Mouse (Mus musculus): ENCODE results near the gene Ppp1r13l. TPM values are rescaled to one million over a fixed set of nuclear protein-coding genes. Genes with fewer than 3 reads are reported as not detected.

Ppp1r13l gene
- polyA plus RNA-seq, 1 experiment from 2014 or later, result 8.1 TPM

DNA sequence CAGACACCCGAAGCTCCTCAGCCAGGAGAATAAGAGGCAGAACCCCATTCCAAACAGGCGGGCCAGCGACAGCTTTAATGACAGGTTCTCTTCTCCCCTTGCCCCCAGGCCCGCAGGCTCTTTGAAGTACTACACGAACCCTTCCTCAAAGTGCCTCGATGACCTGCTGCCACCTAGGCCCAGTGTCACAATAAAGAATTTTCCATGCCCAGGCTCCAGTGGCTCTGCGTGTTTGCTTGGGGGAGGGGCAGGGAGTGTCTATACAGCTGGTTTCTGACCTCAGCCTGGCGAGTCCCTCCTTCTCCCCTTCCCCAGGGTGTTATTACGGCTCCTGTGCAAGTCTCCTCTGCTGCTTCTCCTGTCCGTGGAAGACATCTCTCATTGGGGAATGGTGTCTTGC is 3.2 kb upstream of the Ppp1r13l start:
- H3K36me3 ChIP-seq, result peaks cover 59% of the 10 kb centered on the region
- ATAC-seq (ENCODE audit: insufficient number of reproducible peaks, insufficient read depth, low FRiP score, low TSS enrichment), result no peak

DNA sequence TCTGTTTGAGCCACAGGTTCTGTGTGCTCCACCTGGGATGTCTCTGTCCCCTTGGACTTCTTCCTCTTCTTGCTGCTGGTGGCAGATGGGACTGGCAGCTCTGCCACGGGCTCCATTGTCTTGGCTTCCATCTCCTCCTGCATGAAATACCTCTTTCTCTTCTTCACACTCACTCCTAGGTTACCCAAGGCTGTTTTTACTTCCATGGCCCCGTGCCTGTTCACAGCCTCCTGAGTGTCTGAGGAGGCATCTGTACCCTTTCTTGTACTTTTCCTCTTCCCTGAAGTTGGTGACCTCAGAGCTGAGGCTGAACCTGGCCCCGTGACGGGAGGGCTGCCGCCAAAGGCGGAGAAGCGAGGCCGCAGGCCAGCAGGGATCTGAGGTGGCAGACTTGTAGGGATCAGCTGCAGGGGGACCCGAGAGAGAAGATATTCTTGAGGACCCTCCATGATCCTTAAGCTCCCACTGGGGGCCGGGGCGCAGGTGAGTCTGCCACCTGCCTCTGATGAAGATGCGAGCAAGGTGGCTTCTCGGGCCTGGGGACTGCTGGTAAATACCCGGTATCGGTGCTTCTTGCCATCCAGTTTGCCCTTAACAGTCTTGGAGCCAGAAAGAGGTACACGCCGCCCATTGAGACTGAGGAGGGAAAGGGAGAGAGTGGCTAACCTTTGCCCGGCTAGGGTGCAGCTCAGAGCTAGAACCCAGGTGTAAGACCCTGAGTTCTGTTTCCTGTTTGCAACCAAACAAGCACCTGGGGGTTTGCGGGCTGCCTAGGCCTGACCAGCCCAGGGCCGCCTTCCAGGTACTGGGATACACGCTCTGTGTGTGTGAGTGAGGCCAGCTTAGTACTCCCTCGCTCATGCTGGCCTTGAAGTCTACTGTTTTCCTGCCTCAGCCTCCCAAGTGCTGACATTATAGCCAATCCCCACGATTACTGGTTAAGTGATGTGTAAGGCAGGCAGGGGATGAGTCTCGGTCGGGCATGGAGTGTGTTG is 1.9 kb upstream of the Ppp1r13l start:
- H3K9ac ChIP-seq, result peak overlapping the region; percentile 69; the same call in 1 of the 2 replicates
- H3K27ac ChIP-seq, result no peak overlapping the region
- ATAC-seq (ENCODE audit: insufficient number of reproducible peaks, insufficient read depth, low FRiP score, low TSS enrichment), result no peak
- H3K4me1 ChIP-seq, result peaks cover 28% of the 10 kb centered on the region
- peaks cover 45% of the 10 kb centered on the region for H3K36me3 ChIP-seq
- no peaks in the 10 kb centered on the region for H3K9me3 ChIP-seq
- peaks cover 12% of the 10 kb centered on the region for H3K27me3 ChIP-seq
- H3K4me3 ChIP-seq, result peak overlapping the region; percentile 68
- 91% methylated on average over 25 of the region's 25 CpGs for WGBS
- peak overlapping the region; percentile 89 for H3K4me2 ChIP-seq (replicated peaks)

More for the DNA sequence above, 3.2 kb upstream of the Ppp1r13l start:
- Histone ChIP-seq H3K27ac (no peak overlapping the region), H3K9me3 (no peaks in the 10 kb centered on the region), H3K4me2 (replicated peaks) (no peak overlapping the region), H3K9ac (no peak overlapping the region), H3K4me3 (no peak overlapping the region), H3K27me3 (no peaks in the 10 kb centered on the region), H3K4me1 (peaks cover 22% of the 10 kb centered on the region; the same call in 1 of the 2 replicates)
- whole genome bisulfite sequencing, result 69% methylated on average over 10 of the region's 10 CpGs

DNA sequence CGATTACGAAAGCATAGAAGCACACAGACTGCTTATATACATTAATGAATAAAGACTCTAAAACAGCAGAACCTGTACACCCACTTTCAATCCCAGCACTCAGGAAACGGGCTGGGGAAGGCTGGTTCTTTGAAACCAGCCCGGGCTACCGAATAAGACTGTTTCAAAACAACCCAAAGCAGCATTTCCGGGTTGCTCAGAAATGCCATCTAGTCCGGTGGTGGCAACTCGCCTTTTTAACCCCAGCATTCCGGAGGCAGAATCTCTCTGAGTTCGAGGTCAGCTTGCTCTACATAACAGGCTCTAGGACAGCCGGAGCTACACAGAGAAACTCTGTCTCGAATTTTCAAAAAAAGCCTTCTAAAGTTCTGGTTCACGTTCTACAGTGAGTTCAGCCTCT is 915 bp upstream of the Ppp1r13l start:
- peak overlapping the region; percentile 89 for H3K4me2 ChIP-seq (replicated peaks)
- ATAC-seq (ENCODE audit: insufficient number of reproducible peaks, insufficient read depth, low FRiP score, low TSS enrichment), result no peak
- peak overlapping the region; percentile 69 for H3K9ac ChIP-seq
- H3K4me1 ChIP-seq, result peaks cover 28% of the 10 kb centered on the region
- H3K4me3 ChIP-seq, result peak overlapping the region; percentile 68
- H3K27ac ChIP-seq, result no peak overlapping the region
- peaks cover 14% of the 10 kb centered on the region for H3K27me3 ChIP-seq
- peaks cover 36% of the 10 kb centered on the region for H3K36me3 ChIP-seq
- H3K9me3 ChIP-seq, result no peaks in the 10 kb centered on the region
- WGBS, result 18% methylated on average over 13 of the region's 13 CpGs

DNA sequence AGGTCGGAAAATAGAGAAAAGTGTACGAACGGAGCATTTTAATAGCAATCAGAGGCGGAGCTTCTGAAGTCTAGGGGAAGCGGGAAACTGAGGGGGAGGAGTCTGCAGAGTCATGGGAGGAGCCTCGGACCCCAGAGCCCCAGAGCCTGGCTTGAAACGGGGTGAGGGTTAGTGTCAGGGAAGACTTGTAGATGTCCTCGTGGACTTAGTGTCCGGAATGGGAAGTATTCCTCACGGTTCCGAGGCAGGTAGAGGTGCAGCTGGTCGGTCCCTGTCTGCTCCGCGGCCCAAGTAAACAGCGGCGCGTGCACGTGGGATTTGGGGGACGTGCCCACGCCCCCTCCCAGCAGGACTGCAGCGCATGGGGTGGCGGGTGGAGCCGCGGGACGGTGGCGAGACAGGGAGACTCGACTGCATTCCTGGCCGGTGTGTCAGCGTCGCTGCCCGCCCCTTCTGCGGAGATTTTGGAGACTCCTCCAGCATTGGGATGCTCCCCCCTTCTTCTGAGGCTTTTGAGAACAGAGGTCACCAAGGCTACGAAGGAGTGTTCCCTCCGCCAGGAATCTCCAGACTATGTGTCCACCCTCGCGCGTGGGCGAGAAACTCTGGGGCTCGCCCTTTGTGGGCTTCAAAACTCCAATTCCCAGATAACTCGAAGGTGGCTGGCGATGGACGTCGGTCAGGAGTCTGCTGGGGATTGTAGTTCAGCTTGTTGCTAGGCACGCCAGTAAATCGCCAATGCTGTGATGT is 518 bp downstream of the Ppp1r13l start:
- 0 out of 2 replicates have a peak, but pooled peaks have one; percentile 22 for ATAC-seq (ENCODE audit: insufficient number of reproducible peaks, insufficient read depth, low FRiP score, low TSS enrichment)
- H3K4me3 ChIP-seq, result peak overlapping the region; percentile 68
- H3K9me3 ChIP-seq, result no peaks in the 10 kb centered on the region
- H3K27me3 ChIP-seq, result peaks cover 15% of the 10 kb centered on the region
- under 1% methylated on average over 45 of the region's 45 CpGs for WGBS
- H3K36me3 ChIP-seq, result peaks cover 24% of the 10 kb centered on the region
- H3K4me1 ChIP-seq, result peaks cover 28% of the 10 kb centered on the region
- H3K4me2 ChIP-seq (replicated peaks), result peak overlapping the region; percentile 89
- no peak overlapping the region for H3K27ac ChIP-seq
- H3K9ac ChIP-seq, result peak overlapping the region; percentile 51

GRCm38 (mm10) chr7:19360944-19361343 is 1.4 kb downstream of the Ppp1r13l start:
- under 1% methylated on average over 27 of the region's 27 CpGs for WGBS
- Histone ChIP-seq H3K27ac (no peak overlapping the region), H3K4me3 (peak overlapping the region; percentile 68), H3K9ac (peak overlapping the region; percentile 54), H3K36me3 (peaks cover 19% of the 10 kb centered on the region), H3K4me2 (replicated peaks) (peak overlapping the region; percentile 89), H3K27me3 (peaks cover 15% of the 10 kb centered on the region), H3K4me1 (peaks cover 28% of the 10 kb centered on the region), H3K9me3 (no peaks in the 10 kb centered on the region)
- ATAC-seq (ENCODE audit: insufficient number of reproducible peaks, insufficient read depth, low FRiP score, low TSS enrichment), result peak; percentile 58

GRCm38 (mm10) chr7:19361720-19362119 is 2.2 kb downstream of the Ppp1r13l start:
- peaks cover 28% of the 10 kb centered on the region for H3K4me1 ChIP-seq
- peak overlapping the region; percentile 89 for H3K4me2 ChIP-seq (replicated peaks)
- no peak for ATAC-seq (ENCODE audit: insufficient number of reproducible peaks, insufficient read depth, low FRiP score, low TSS enrichment)
- no peak overlapping the region for H3K27ac ChIP-seq
- H3K27me3 ChIP-seq, result peaks cover 15% of the 10 kb centered on the region
- H3K9ac ChIP-seq, result peak overlapping the region; percentile 54
- WGBS, result 13% methylated on average over 16 of the region's 16 CpGs
- H3K36me3 ChIP-seq, result peaks cover 13% of the 10 kb centered on the region
- H3K9me3 ChIP-seq, result no peaks in the 10 kb centered on the region
- H3K4me3 ChIP-seq, result peak overlapping the region; percentile 68

DNA sequence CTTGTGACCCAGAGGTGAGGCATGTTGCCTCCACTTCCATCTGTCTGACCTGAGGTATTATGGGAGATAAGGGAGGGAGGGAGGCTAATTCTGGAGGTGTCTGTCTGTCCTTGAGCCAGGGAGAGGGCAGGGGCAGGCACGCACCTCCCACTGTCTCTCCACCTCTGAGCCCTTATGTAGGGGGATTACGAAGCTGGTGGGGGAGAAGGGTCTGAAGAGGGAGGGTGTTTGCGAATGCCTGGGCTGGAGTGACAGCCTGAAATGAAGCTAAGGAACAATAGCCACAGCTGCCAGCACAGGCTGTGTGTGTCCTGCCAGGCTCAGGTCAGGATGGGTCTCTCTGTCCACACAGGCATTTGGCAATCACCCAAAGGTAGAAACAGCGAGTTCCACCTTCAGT is 2.7 kb downstream of the Ppp1r13l start:
- WGBS, result 37% methylated on average over 4 of the region's 4 CpGs
- Histone ChIP-seq H3K4me2 (replicated peaks) (peak overlapping the region; percentile 89), H3K27me3 (peaks cover 15% of the 10 kb centered on the region), H3K4me1 (peaks cover 28% of the 10 kb centered on the region), H3K9me3 (no peaks in the 10 kb centered on the region), H3K27ac (no peak overlapping the region), H3K9ac (no peak overlapping the region), H3K36me3 (peaks cover 8% of the 10 kb centered on the region), H3K4me3 (no peak overlapping the region)
- ATAC-seq (ENCODE audit: insufficient number of reproducible peaks, insufficient read depth, low FRiP score, low TSS enrichment), result no peak

GRCm38 (mm10) chr7:19363881-19364280 is 4.3 kb downstream of the Ppp1r13l start:
- peak; percentile 11; the same call in 1 of the 2 replicates for ATAC-seq (ENCODE audit: insufficient number of reproducible peaks, insufficient read depth, low FRiP score, low TSS enrichment)
- peaks cover 12% of the 10 kb centered on the region for H3K4me1 ChIP-seq
- no peaks in the 10 kb centered on the region for H3K9me3 ChIP-seq
- H3K4me3 ChIP-seq, result no peak overlapping the region
- H3K27me3 ChIP-seq, result peaks cover 21% of the 10 kb centered on the region
- 1% methylated on average over 18 of the region's 18 CpGs for WGBS
- no peak overlapping the region for H3K9ac ChIP-seq
- no peaks in the 10 kb centered on the region for H3K36me3 ChIP-seq
- H3K4me2 ChIP-seq (replicated peaks), result no peak overlapping the region
- H3K27ac ChIP-seq, result no peak overlapping the region

GRCm38 (mm10) chr7:19365376-19365775 is 5.8 kb downstream of the Ppp1r13l start:
- no peak overlapping the region for H3K27ac ChIP-seq
- no peak for ATAC-seq (ENCODE audit: insufficient number of reproducible peaks, insufficient read depth, low FRiP score, low TSS enrichment)
- WGBS, result 72% methylated on average over 4 of the region's 4 CpGs

DNA sequence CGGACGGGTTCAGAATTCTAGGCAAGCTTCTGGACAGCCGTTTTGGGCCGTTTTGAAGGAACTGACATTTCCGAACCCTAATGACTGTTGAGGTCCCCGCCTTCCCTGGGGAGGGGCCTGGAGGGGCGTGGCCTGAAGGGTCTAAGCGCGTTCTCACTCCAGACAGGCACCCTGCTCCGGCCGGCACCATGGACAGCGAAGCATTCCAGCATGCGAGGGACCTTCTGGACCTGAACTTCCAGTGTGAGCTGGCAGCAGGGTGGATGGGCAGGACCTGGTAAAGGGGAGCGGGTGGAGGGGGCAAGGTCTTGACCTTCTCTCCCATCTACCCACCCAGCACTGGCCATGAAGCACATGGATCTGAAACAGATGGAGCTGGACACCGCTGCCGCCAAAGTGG is 8.8 kb downstream of the Ppp1r13l start:
- Histone ChIP-seq H3K27me3 (peaks cover 20% of the 10 kb centered on the region), H3K9ac (no peak overlapping the region), H3K36me3 (no peaks in the 10 kb centered on the region), H3K27ac (no peak overlapping the region), H3K9me3 (no peaks in the 10 kb centered on the region), H3K4me3 (no peak overlapping the region), H3K4me2 (replicated peaks) (no peak overlapping the region), H3K4me1 (0 out of 2 replicates have a peak, but pooled peaks cover 5% of the 10 kb centered on the region)
- 19% methylated on average over 16 of the region's 16 CpGs for WGBS
- ATAC-seq (ENCODE audit: insufficient number of reproducible peaks, insufficient read depth, low FRiP score, low TSS enrichment), result no peak

More at GRCm38 (mm10) chr7:19365376-19365775, 5.8 kb downstream of the Ppp1r13l start:
- no peaks in the 10 kb centered on the region for H3K9me3 ChIP-seq
- peaks cover 32% of the 10 kb centered on the region for H3K27me3 ChIP-seq
- no peak overlapping the region for H3K9ac ChIP-seq
- H3K36me3 ChIP-seq, result no peaks in the 10 kb centered on the region
- H3K4me1 ChIP-seq, result peaks cover 16% of the 10 kb centered on the region
- no peak overlapping the region for H3K4me2 ChIP-seq (replicated peaks)
- no peak overlapping the region for H3K4me3 ChIP-seq

DNA sequence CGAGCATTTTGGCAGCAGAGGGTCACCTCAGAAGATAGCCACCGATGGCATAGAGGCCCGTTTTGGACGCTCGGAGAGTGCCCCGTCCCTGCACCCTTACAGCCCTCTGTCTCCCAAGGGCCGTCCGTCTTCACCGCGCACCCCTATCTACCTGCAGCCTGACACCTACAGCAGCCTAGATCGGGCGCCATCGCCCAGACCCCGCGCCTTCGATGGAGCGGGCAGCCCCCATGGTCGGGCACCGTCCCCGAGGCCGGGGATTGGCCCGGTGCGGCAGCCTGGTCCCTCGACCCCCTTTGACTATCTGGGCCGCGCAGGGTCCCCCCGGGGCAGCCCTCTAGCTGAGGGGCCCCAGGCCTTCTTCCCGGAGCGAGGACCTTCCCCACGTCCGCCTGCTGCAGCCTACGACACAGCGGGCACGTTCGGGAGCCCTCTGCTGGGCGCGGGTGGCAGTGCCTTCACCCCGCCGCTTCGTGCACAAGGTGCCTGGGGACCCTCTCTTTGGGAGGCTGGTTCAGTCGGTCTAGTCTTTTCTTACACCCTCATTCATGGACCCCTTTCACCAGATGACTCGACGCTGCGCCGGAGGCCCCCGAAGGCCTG is 10.4 kb downstream of the Ppp1r13l start:
- H3K27ac ChIP-seq, result no peak overlapping the region

More for the DNA sequence above, 10.4 kb downstream of the Ppp1r13l start:
- 0 out of 2 replicates have a peak, but pooled peaks cover 5% of the 10 kb centered on the region for H3K4me1 ChIP-seq
- no peaks in the 10 kb centered on the region for H3K9me3 ChIP-seq
- WGBS, result 10% methylated on average over 46 of the region's 46 CpGs
- ATAC-seq (ENCODE audit: insufficient number of reproducible peaks, insufficient read depth, low FRiP score, low TSS enrichment), result peak; percentile 7; the same call in 1 of the 2 replicates
- H3K27me3 ChIP-seq, result peaks cover 18% of the 10 kb centered on the region
- H3K36me3 ChIP-seq, result no peaks in the 10 kb centered on the region
- H3K4me2 ChIP-seq (replicated peaks), result peak overlapping the region; percentile 71
- peak overlapping the region; percentile 39 for H3K4me3 ChIP-seq
- peak overlapping the region; percentile 34; the same call in 1 of the 2 replicates for H3K9ac ChIP-seq
